Mouse (Mus musculus) spleen, postnatal 10 days (tissue): ENCODE results near the gene Zfp830.
A peak's percentile ranks its signal among the peaks of the same experiment; 100 is the strongest.

ENCODE experiments used
- DNase-seq, 2 experiments: peaks; one replicate each; pipeline ENCODE4 v3.0.0; 2021 to 2022; ENCODE audit warnings: low spot score in 2 of 2

Gene Zfp830

GRCm38 (mm10) chr11:82763742-82764437 lies at the start of gene Zfp830, which contains the start of gene Cct6b:
Gene Zfp830, plus strand, starts transcription at chr11:82764345.
Gene Cct6b, minus strand, starts transcription at chr11:82764321.
- DNase-seq = peak in 1 of 2 experiments; percentile 96

- DNase-seq = no peak
Observed at GRCm38 (mm10) chr11:82719294-82719693, 44.9 kb upstream of the Zfp830 start.

GRCm38 (mm10) chr11:82726862-82727261 lies 37.3 kb upstream of the Zfp830 start:
- no peak for DNase-seq

GRCm38 (mm10) chr11:82734227-82734626 lies 29.9 kb upstream of the Zfp830 start:
- DNase-seq = no peak

GRCm38 (mm10) chr11:82739006-82739405 lies 25.1 kb upstream of the Zfp830 start:
- no peak for DNase-seq

- peak; percentile 62 to 79 for DNase-seq
Observed at GRCm38 (mm10) chr11:82746138-82746537, 18.0 kb upstream of the Zfp830 start.

GRCm38 (mm10) chr11:82746857-82747366 lies 17.2 kb upstream of the Zfp830 start:
- DNase-seq = peak; percentile 38

GRCm38 (mm10) chr11:82752349-82753115 lies 11.6 kb upstream of the Zfp830 start:
- DNase-seq = no peak

- no peak for DNase-seq
Observed at GRCm38 (mm10) chr11:82755919-82756318, 8.2 kb upstream of the Zfp830 start.

- no peak for DNase-seq
Observed at GRCm38 (mm10) chr11:82762286-82762829, 1.8 kb upstream of the Zfp830 start.

GRCm38 (mm10) chr11:82763261-82763660 lies 884 bp upstream of the Zfp830 start:
- DNase-seq = no peak

GRCm38 (mm10) chr11:82764438-82764924 lies 336 bp downstream of the Zfp830 start:
- peak in 1 of 2 experiments; percentile 84 for DNase-seq

GRCm38 (mm10) chr11:82780134-82780533 lies 16.0 kb downstream of the Zfp830 start:
- DNase-seq = no peak

GRCm38 (mm10) chr11:82780983-82781903 lies 17.1 kb downstream of the Zfp830 start, which contains the start of gene Lig3:
Gene Lig3, plus strand, starts transcription at chr11:82781108.
- DNase-seq = peak; percentile 80 to 93

- no peak for DNase-seq
Observed at GRCm38 (mm10) chr11:82782197-82782596, 18.1 kb downstream of the Zfp830 start.

- no peak for DNase-seq
Observed at GRCm38 (mm10) chr11:82783453-82783852, 19.3 kb downstream of the Zfp830 start.

- DNase-seq = no peak
Observed at GRCm38 (mm10) chr11:82806656-82807055, 42.5 kb downstream of the Zfp830 start.

GRCm38 (mm10) chr11:82807370-82807769 lies 43.2 kb downstream of the Zfp830 start:
- no peak for DNase-seq

- no peak for DNase-seq
Observed at GRCm38 (mm10) chr11:82808485-82808884, 44.3 kb downstream of the Zfp830 start.
